Mouse (Mus musculus) liver, embryonic 14.5 days (tissue): ENCODE measurements around the gene Gas2.

Experiments
- CTCF ChIP-seq: IDR thresholded peaks from 2 replicates; pipeline ENCODE4 v1.5.1; 2016; ENCODE audit warnings: antibody characterized with exemption, low read depth, control low read depth
- EP300 ChIP-seq: IDR thresholded peaks from 2 replicates; pipeline ENCODE4 v1.6.1; 2016; ENCODE audit warnings: antibody characterized with exemption, low read depth

DNA sequence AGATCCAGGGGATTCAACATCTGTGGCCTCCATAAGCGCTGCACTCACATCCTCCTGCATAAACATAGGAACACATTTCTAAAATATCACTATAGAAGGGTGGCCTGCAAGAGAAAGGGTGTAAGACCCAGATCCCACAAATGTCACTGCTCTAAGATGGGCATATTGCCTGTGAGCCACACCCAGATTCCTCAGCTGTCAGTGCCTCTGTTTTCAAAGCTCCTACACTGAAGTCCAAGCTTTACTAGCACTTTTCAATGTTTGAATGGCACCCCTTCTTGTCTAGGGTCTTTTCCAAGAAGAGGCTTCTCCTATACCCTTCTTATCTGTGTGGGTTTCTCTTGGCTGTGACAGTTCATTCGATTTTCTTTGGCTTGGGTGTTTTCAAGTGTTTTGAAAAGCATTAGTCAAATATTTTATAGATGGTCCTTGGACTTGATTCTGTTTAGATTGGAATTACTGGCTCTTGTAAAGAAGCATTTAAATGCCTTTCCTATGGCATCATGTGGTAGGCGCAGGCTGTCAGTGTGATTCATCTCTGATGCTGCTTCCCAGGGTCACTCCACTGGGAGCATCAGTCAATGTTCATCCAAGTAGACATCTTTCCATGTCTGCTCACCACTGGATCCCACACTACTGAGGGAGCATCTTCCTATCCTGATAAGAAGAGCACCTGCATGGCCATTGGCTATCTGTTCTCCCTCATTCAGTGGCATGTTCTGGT lies 43.4 kb upstream of the Gas2 start:
- TF ChIP-seq CTCF, result no peak
- TF ChIP-seq EP300, result no peak
